Mouse (Mus musculus): ENCODE data around the gene Dmrtb1.

The Dmrtb1 gene

GRCm38 (mm10) chr4:107680311-107681098 is 3.5 kb downstream of the Dmrtb1 start:
- DNase-seq: no peak

GRCm38 (mm10) chr4:107675645-107676044 is 8.4 kb downstream of the Dmrtb1 start:
- no peak for DNase-seq

GRCm38 (mm10) chr4:107674322-107674644 is 9.7 kb downstream of the Dmrtb1 start:
- no peak for DNase-seq

DNA sequence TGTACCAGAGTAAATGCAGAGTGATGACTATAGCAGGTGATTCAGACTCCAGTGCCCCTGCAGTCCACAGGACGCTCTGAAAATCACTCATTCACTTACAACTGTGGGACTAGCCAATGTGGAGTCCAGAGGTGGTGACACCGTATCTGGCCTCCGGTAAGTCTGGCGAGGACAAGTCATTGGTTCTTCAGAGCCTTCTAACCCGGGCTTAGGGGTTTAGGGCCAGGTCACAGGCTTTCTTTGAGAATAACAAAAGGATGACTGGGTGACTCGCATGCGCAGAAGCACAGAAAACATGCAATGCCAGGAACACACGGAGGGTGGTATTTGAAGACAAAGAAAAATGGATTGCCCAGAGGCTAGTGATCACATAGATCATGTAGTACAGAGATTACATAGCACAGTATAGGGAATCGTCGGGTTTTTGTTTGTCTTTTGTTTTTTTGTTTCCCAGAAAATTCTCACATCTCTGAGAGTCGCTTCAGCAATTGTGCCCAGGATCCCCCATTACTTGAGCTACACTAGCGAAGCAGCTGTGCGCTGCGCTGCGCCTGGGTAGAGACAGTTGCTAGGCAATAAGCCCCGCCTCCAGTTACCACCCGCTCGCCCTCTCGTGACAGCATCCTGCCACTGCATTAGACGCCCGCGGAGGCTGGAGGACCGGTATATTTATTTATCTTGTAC is 10.2 kb downstream of the Dmrtb1 start:
- DNase-seq: peak; percentile 89

DNA sequence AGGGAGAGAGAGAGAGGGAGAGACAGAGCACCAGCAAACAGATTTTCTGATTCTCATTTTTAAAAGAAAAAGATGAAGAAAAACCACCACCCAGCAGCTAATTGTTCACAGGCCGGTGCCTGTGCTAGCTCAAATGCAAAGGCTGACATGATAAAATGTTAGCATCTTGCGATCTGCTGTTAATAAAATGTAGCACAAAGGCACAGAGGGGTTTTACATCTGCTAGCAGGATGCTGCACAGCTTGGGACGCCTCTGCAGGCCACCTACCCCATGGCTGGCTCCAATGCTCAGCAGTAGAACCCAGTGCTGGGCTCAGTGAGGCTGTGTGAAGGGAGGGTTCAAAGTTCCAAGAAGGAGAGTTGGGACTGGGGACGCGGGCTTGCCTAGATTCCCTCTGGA is 13.3 kb downstream of the Dmrtb1 start:
- DNase-seq: no peak

DNA sequence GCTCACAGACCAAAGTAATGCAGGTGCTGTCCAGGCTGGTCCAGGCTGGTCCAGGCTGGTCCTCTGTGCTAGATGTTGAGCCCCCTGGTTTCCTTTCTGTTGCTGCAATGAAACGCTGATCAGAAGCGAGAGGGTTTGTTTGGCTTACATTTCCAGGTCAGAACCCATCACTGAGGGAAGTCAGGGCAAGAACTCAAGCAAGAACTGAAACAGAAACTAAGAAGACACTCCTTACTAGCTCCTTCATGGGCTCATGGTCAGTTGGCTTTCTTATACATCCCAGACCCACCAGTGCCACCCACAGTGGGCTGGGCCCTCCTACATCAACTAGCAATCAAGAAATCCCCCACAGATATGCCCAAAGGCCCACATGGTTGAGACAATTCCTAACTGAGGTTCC is 15.5 kb downstream of the Dmrtb1 start:
- no peak for DNase-seq

DNA sequence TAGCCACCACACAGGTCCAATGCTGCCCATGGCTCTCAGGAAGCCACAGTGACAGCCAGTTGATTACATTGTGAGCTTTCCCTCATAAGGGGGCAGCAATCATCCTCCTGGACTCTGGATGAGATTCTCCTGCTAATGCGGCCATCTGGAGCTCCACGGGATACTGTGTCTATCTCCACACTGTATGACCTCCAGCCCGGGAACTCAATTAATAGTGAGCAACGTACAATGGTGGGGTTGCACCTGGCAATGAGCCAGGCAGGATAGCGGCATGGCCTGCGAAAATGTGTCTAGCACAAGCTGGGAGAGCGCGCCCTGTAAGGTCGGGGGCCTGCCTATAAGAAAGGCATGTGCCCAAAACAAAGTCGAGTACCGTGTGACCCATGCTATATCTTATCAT is 23.4 kb downstream of the Dmrtb1 start:
- DNase-seq: no peak

DNA sequence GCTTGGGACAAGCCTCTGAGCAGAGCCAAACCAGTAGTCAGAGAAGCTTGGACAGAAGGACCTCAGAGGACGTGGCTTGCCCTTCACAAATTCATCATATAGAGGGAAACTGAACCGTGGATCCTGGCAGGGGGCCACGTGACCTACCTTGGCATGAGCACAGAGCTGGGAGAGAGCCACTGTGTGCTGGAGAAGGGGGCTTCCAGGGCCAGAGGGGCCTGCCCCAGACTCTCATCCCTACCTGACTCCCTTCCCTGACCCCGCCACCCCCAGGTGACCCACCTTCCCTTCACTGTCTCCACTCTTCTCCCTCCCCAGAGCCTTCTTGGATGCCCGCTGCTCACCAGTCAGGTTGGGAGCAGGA is 30.8 kb downstream of the Dmrtb1 start:
- no peak for DNase-seq

- DNase-seq: peak; percentile 54
Observed at GRCm38 (mm10) chr4:107652598-107653279, 31.3 kb downstream of the Dmrtb1 start.

DNA sequence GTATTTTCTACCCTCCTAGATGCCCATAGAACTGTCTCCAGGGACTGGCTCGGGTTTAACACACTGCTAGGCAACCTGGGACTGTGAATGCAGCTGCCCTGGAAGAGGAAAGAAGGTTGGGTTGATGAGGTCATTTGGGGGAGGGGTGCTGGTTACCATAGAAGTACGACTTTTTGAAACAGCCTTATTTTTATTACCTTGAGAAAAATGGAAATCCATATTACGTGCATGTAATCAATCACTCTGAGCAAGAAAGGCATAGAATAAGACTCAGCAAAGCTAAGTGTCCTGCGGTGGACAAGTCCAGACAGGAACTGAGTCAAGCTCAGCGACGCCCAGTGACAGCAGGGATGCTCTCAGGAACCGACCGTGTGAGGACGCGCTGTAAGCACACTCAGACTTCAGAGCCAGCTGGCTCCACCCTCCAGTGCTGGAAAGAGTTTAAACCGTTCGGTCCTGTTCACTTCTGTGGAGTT is 33.0 kb downstream of the Dmrtb1 start:
- DNase-seq: no peak

- no peak for DNase-seq
Observed at GRCm38 (mm10) chr4:107648959-107649485, 35.0 kb downstream of the Dmrtb1 start.

- DNase-seq: no peak
Observed at GRCm38 (mm10) chr4:107641624-107642023, 42.4 kb downstream of the Dmrtb1 start.

DNA sequence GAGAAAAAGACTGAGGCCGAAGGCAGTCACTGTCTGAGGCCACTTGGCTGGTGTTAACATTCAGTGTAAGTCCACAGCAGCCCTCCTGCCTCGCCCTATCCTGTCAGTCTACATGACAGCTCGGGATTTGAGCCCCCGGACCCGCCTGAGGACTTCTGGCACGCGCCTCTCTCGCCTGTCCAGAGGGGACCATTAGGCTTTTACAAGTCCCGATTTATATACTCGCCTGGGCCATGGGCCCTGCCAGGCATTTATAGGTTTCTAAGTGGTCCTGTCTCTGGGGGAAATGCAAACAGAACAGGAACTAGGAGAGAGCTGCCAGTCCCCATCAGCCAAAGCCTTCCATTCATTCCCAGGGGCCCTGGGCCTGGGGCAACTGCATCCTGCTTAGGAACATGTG is 45.7 kb downstream of the Dmrtb1 start:
- DNase-seq: no peak

DNA sequence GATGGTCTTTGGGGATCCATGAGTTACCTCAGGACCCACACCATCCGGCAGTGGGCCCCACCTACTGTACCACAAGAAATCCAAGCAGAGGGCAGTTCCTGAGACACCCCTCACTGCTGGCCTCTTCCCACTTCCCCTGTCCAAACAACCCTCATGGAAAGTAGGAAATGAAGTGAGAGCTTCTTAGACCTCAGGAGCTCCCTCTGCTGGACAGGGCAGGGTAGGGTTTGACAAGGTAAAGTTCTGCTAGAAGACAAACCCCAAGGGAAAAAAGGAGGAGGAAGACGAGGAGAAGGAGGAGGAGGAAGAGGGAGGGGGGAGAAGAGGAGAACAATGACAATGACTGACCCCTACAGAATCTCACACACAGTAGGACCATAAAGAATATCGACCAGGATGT is 46.4 kb downstream of the Dmrtb1 start:
- DNase-seq: peak; percentile 47

- DNase-seq: no peak
Observed at GRCm38 (mm10) chr4:107636099-107636498, 47.9 kb downstream of the Dmrtb1 start.

DNA sequence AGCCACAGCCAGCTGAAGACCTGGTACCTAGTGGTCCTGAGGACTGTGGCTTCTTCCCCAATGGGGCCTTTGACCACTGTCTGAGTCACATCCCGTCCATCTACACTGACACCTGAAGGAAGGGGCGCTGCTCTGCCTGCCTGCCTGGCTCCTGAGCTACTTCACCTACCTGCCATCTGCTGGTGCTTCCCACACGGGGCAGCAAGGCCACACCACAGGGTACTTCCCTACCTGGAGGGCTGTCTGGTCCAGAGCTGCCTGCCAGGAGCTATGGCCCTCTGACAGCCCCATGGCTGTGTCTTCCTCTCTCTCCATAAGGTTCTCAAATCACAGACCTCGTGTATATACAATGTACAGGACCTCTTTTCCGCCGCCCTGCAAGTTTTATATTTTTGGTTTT is 49.4 kb downstream of the Dmrtb1 start:
- DNase-seq: no peak

- no peak for DNase-seq
Observed at GRCm38 (mm10) chr4:107628921-107629411, 55.1 kb downstream of the Dmrtb1 start.

DNA sequence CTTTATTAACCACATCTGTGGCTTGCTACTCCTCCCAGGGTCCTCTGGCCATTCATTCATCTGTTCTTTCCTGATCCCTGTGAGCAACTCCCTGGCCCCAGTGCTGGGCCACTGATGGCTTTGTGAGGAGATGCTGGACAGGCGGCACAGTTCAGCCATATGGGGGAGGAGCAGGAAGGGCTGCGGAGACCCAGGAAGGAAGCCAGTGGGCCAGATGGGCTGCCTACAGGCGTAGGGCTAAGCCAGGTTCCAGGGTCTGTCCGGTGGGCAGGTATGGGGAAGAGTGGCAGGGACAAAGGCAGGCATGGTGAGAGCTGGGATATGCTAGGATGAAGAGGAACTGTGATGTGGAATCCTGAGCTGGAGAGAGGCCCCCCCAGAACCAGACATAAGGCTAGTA is 55.8 kb downstream of the Dmrtb1 start:
- no peak for DNase-seq
